Mouse (Mus musculus) CH12.LX (cell line): ENCODE measurements around the gene Myh1. TPM values are rescaled to one million over a fixed set of nuclear protein-coding genes. Genes with fewer than 3 reads are reported as not detected.

Experiments used
- DNase-seq: peaks from one replicate; pipeline ENCODE4 v3.0.0-alpha.2; 2013; ENCODE audit errors: extremely low read depth
- H3K27ac ChIP-seq: 2 replicates; pipeline ENCODE4 v1.5.1; 2012; ENCODE audit warnings: low read depth, mild to moderate bottlenecking, control low read depth, moderate library complexity; ENCODE audit not compliant: insufficient read depth
- H3K27me3 ChIP-seq: replicated peaks from 2 replicates; pipeline ENCODE3; 2012; ENCODE audit warnings: inconsistent platforms
- H3K36me3 ChIP-seq, 2 experiments: replicated peaks in 1 of 2; 2 replicates each; pipeline versions ENCODE3 to v1.6.1; 2012; ENCODE audit warnings: inconsistent platforms in 1 of 2, low read length in 1 of 2, mild to moderate bottlenecking in 1 of 2, mixed read lengths in 1 of 2, moderate library complexity in 1 of 2; ENCODE audit not compliant: control insufficient read depth in 1 of 2, insufficient read depth in 1 of 2
- H3K4me1 ChIP-seq, 2 experiments: 2 replicates each; pipeline ENCODE4 v1.6.1; 2012; ENCODE audit warnings: inconsistent platforms in 1 of 2, moderate library complexity in 1 of 2; ENCODE audit not compliant: insufficient read depth in 2 of 2, control insufficient read depth in 1 of 2
- H3K4me2 ChIP-seq: 2 replicates; pipeline ENCODE4 v1.6.1; 2012; ENCODE audit warnings: low read depth, mild to moderate bottlenecking, control low read depth; ENCODE audit not compliant: poor library complexity, insufficient read depth, severe bottlenecking
- H3K4me3 ChIP-seq, 3 experiments: fragments of 150-350 bp in 1 of 3; sonication (generic) in 1 of 3; replicated peaks in 1 of 3; 2 replicates each; pipeline versions ENCODE3 to v1.5.1; 2011 to 2012; ENCODE audit warnings: low read depth in 2 of 3, low read length in 2 of 3, mild to moderate bottlenecking in 2 of 3, moderate library complexity in 2 of 3, control low read depth in 1 of 3, improper control_type of control experiment in 1 of 3, inconsistent platforms in 1 of 3, mixed read lengths in 1 of 3; ENCODE audit not compliant: poor library complexity in 1 of 3
- H3K79me2 ChIP-seq: replicated peaks from 2 replicates; pipeline ENCODE4 v1.6.1; 2012; ENCODE audit warnings: mild to moderate bottlenecking, moderate library complexity; ENCODE audit not compliant: control insufficient read depth, poor library complexity, insufficient read depth, severe bottlenecking; ENCODE audit errors: extremely low read depth
- H3K9ac ChIP-seq: 2 replicates; pipeline ENCODE4 v1.6.1; 2012; ENCODE audit warnings: low read depth, mild to moderate bottlenecking, control low read depth, moderate library complexity; ENCODE audit not compliant: insufficient read depth
- H3K9me3 ChIP-seq: replicated peaks from 2 replicates; pipeline ENCODE3; 2012; ENCODE audit warnings: low read length, inconsistent platforms, mixed read lengths
- BHLHE40 ChIP-seq: IDR thresholded peaks from 2 replicates; pipeline ENCODE4 v1.6.1; 2011; ENCODE audit warnings: mild to moderate bottlenecking, low read depth, low read length, improper control_type of control experiment
- CHD1 ChIP-seq: IDR thresholded peaks from 2 replicates; pipeline ENCODE4 v1.6.1; 2012; ENCODE audit warnings: low read depth, low read length, improper control_type of control experiment, inconsistent platforms
- CHD2 ChIP-seq: IDR thresholded peaks from 2 replicates; pipeline ENCODE4 v1.6.1; 2011; ENCODE audit warnings: low read length, improper control_type of control experiment
- CTCF ChIP-seq, 2 experiments: IDR thresholded peaks in 1 of 2; conservative IDR thresholded peaks in 1 of 2; 2 replicates each; pipeline ENCODE4 v1.5.1; 2011 to 2012; ENCODE audit warnings: low read depth in 2 of 2, low read length in 2 of 2, improper control_type of control experiment in 1 of 2, inconsistent platforms in 1 of 2, mild to moderate bottlenecking in 1 of 2, moderate library complexity in 1 of 2
- E2F4 ChIP-seq: IDR thresholded peaks from 2 replicates; pipeline ENCODE4 v1.6.1; 2011; ENCODE audit warnings: low read depth, low read length, improper control_type of control experiment; ENCODE audit not compliant: insufficient replicate concordance
- ELF1 ChIP-seq: IDR thresholded peaks from 2 replicates; pipeline ENCODE4 v1.6.1; 2014; ENCODE audit warnings: low read depth, mild to moderate bottlenecking, inconsistent platforms, low read length, improper control_type of control experiment
- EP300 ChIP-seq: IDR thresholded peaks from 2 replicates; pipeline ENCODE4 v1.6.1; 2011; ENCODE audit warnings: low read length, improper control_type of control experiment
- ETS1 ChIP-seq: conservative IDR thresholded peaks from 2 replicates; pipeline ENCODE4 v1.6.1; 2012; ENCODE audit warnings: low read depth, mild to moderate bottlenecking, inconsistent platforms, low read length, improper control_type of control experiment, moderate library complexity
- GABPA ChIP-seq: IDR thresholded peaks from 2 replicates; pipeline ENCODE4 v1.6.1; 2012; ENCODE audit warnings: low read depth, low read length, improper control_type of control experiment, inconsistent platforms; ENCODE audit not compliant: insufficient replicate concordance
- HCFC1 ChIP-seq: IDR thresholded peaks from 2 replicates; pipeline ENCODE4 v1.6.1; 2012; ENCODE audit warnings: low read depth, mild to moderate bottlenecking, inconsistent platforms, low read length, improper control_type of control experiment
- IRF4 ChIP-seq: IDR thresholded peaks from 2 replicates; pipeline ENCODE4 v1.6.1; 2014; ENCODE audit warnings: low read depth, mild to moderate bottlenecking, inconsistent platforms, low read length, improper control_type of control experiment
- JUN ChIP-seq: IDR thresholded peaks from 2 replicates; pipeline ENCODE4 v1.6.1; 2011; ENCODE audit warnings: low read depth, mild to moderate bottlenecking, low read length, improper control_type of control experiment, moderate library complexity; ENCODE audit not compliant: insufficient read depth
- JUND ChIP-seq: conservative IDR thresholded peaks from 2 replicates; pipeline ENCODE4 v1.6.1; 2011; ENCODE audit warnings: low read depth, low read length, improper control_type of control experiment
- KAT2A ChIP-seq: IDR thresholded peaks from 2 replicates; pipeline ENCODE4 v1.6.1; 2012; ENCODE audit warnings: low read length, improper control_type of control experiment, inconsistent platforms; ENCODE audit not compliant: insufficient replicate concordance
- MAFK ChIP-seq: IDR thresholded peaks from 2 replicates; pipeline ENCODE4 v1.6.1; 2011; ENCODE audit warnings: low read length, improper control_type of control experiment; ENCODE audit not compliant: insufficient replicate concordance
- MAX ChIP-seq: IDR thresholded peaks from 2 replicates; pipeline ENCODE4 v1.6.1; 2011; ENCODE audit warnings: low read length, improper control_type of control experiment
- MAZ ChIP-seq: IDR thresholded peaks from 2 replicates; pipeline ENCODE4 v1.6.1; 2012; ENCODE audit warnings: low read depth, mild to moderate bottlenecking, inconsistent platforms, low read length, improper control_type of control experiment, moderate library complexity
- MEF2A ChIP-seq: IDR thresholded peaks from 2 replicates; pipeline ENCODE4 v1.6.1; 2014; ENCODE audit warnings: low read depth, mild to moderate bottlenecking, inconsistent platforms, low read length, improper control_type of control experiment, borderline replicate concordance
- MXI1 ChIP-seq: IDR thresholded peaks from 2 replicates; pipeline ENCODE4 v1.6.1; 2011; ENCODE audit warnings: mild to moderate bottlenecking, low read depth, low read length, improper control_type of control experiment
- MYC ChIP-seq: IDR thresholded peaks from 2 replicates; pipeline ENCODE4 v1.6.1; 2011; ENCODE audit warnings: low read depth, mild to moderate bottlenecking, improper control_type of control experiment, low read length
- NELFE ChIP-seq: IDR thresholded peaks from 2 replicates; pipeline ENCODE4 v1.6.1; 2011; ENCODE audit warnings: low read depth, low read length, improper control_type of control experiment
- NRF1 ChIP-seq: IDR thresholded peaks from 2 replicates; pipeline ENCODE4 v1.6.1; 2014; ENCODE audit warnings: low read depth, mild to moderate bottlenecking, inconsistent platforms, low read length, improper control_type of control experiment, moderate library complexity
- PAX5 ChIP-seq: IDR thresholded peaks from 2 replicates; pipeline ENCODE4 v1.6.1; 2012; ENCODE audit warnings: low read length, inconsistent platforms, mixed read lengths
- POLR2A ChIP-seq: IDR thresholded peaks from 2 replicates; pipeline ENCODE4 v1.6.1; 2011; ENCODE audit warnings: low read depth, mild to moderate bottlenecking, improper control_type of control experiment, low read length
- POLR2AphosphoS2 ChIP-seq: IDR thresholded peaks from 2 replicates; pipeline ENCODE4 v1.6.1; 2011; ENCODE audit warnings: low read depth, low read length, improper control_type of control experiment
- RAD21 ChIP-seq: IDR thresholded peaks from 2 replicates; pipeline ENCODE4 v1.6.1; 2011; ENCODE audit warnings: low read depth, mild to moderate bottlenecking, low read length, improper control_type of control experiment, moderate library complexity
- RCOR1 ChIP-seq: conservative IDR thresholded peaks from 2 replicates; pipeline ENCODE4 v1.6.1; 2012; ENCODE audit warnings: low read depth, mild to moderate bottlenecking, inconsistent platforms, low read length, improper control_type of control experiment
- SIN3A ChIP-seq: IDR thresholded peaks from 2 replicates; pipeline ENCODE4 v1.6.1; 2012; ENCODE audit warnings: low read length, improper control_type of control experiment, inconsistent platforms
- SMC3 ChIP-seq: IDR thresholded peaks from 2 replicates; pipeline ENCODE4 v1.6.1; 2011; ENCODE audit warnings: low read depth, low read length, improper control_type of control experiment
- TBP ChIP-seq: conservative IDR thresholded peaks from 2 replicates; pipeline ENCODE4 v1.6.1; 2011; ENCODE audit warnings: low read depth, low read length, improper control_type of control experiment
- TCF12 ChIP-seq: IDR thresholded peaks from 2 replicates; pipeline ENCODE4 v1.6.1; 2014; ENCODE audit warnings: low read depth, mild to moderate bottlenecking, inconsistent platforms, low read length, improper control_type of control experiment
- UBTF ChIP-seq: IDR thresholded peaks from 2 replicates; pipeline ENCODE4 v1.6.1; 2012; ENCODE audit warnings: low read depth, mild to moderate bottlenecking, inconsistent platforms, low read length, improper control_type of control experiment, moderate library complexity
- USF1 ChIP-seq: IDR thresholded peaks from 2 replicates; pipeline ENCODE4 v1.6.1; 2014; ENCODE audit warnings: low read depth, mild to moderate bottlenecking, inconsistent platforms, low read length, improper control_type of control experiment
- USF2 ChIP-seq: conservative IDR thresholded peaks from 2 replicates; pipeline ENCODE4 v1.6.1; 2011; ENCODE audit warnings: low read depth, low read length, improper control_type of control experiment
- ZC3H11A ChIP-seq: IDR thresholded peaks from 2 replicates; pipeline ENCODE4 v1.6.1; 2012; ENCODE audit warnings: low read depth, mild to moderate bottlenecking, inconsistent platforms, low read length, improper control_type of control experiment
- ZKSCAN1 ChIP-seq: IDR thresholded peaks from 2 replicates; pipeline ENCODE4 v1.6.1; 2012; ENCODE audit warnings: low read depth, inconsistent platforms, low read length, improper control_type of control experiment, borderline replicate concordance
- ZMIZ1 ChIP-seq: IDR thresholded peaks from 2 replicates; pipeline ENCODE4 v1.6.1; 2012; ENCODE audit warnings: low read depth, mild to moderate bottlenecking, inconsistent platforms, low read length, improper control_type of control experiment
- ZNF384 ChIP-seq: IDR thresholded peaks from 2 replicates; pipeline ENCODE4 v1.6.1; 2012; ENCODE audit warnings: low read depth, low read length, improper control_type of control experiment, inconsistent platforms
- dilution Hi-C: fragments of 300-500 bp; cut with MboI; formaldehyde crosslinking; loops from 2 replicates; pipeline ENCODE4 v1.14.3; 2020; ENCODE audit warnings: low sequenced_read_pairs; ENCODE audit not compliant: extremely low pct_unique_long_range_greater_than_20kb, extremely low pct_ligation_motif_present
- in situ Hi-C: fragments of 300-500 bp; cut with MboI; formaldehyde crosslinking; loops from 3 replicates; pipeline ENCODE4 v1.14.3; 2019; ENCODE audit warnings: low sequenced_read_pairs, low pct_ligation_motif_present, low pct_unique_long_range_greater_than_20kb, mixed read lengths
- polyA plus RNA-seq: library from polyadenylated mRNA; unstranded; fragments of >175 nt; gene quantifications from 2 replicates; pipeline ENCODE4 v1.2.1, GENCODE M21; 2012; ENCODE audit warnings: low read depth; ENCODE audit not compliant: insufficient read length
- total RNA-seq, 2 experiments: library from RNA; depleted of rRNA; stranded (reverse); fragments of 300-350 nt in 1 of 2; fragments of >200 nt in 1 of 2; gene quantifications; 2 replicates each; pipeline ENCODE4 v1.2.3; 2012 to 2014

Myh1 gene
- total and polyA plus RNA-seq, 3 experiments = 0.04 TPM; not detected in 1

DNA sequence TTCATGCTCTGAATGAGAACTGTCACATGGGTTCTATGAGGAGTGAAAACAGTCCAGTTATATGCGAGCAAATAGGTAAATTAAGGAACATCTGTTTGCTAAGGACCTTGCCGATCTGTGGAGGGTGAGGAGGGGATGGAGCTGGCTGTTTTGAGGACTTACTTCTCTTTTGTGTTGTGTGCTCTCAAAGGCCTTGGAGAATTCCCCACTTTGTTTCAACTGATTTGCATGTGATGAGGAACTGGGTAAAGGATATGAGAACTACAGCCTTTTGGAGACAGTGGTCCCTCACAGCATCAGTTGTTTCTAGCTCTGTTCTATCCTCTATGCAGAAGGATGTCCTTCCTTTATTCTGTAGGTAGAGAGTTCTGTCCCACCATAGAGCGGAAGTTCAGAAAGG lies 39.7 kb upstream of the Myh1 start:
- Histone ChIP-seq H3K4me2 (peak overlapping the region; percentile 83), H3K9me3 (no peaks in the 10 kb centered on the region), H3K4me3 (peak overlapping the region in 1 of 3 experiments; percentile 8), H3K9ac (no peak overlapping the region), H3K4me1 (peaks cover 17 to 42% of the 10 kb centered on the region in 2 experiments), H3K27ac (peak overlapping the region; percentile 67), H3K36me3 (peaks cover 0 to 26% of the 10 kb centered on the region in 2 experiments), H3K27me3 (no peaks in the 10 kb centered on the region), H3K79me2 (no peaks in the 10 kb centered on the region)
- in situ Hi-C loops (loop anchor here (10.0 kb wide), 1 partner anchor 65 kb away; no protein-coding TSS in a partner anchor), dilution Hi-C loops (no loop called here)
- TF ChIP-seq ZMIZ1 (peak; percentile 72), NELFE (peak; percentile 49; the same call in 1 of the 2 replicates), ELF1 (peak; percentile 65), USF2 (no peak), TBP (peak; percentile 74; the same call in 1 of the 2 replicates), ETS1 (peak; percentile 81), KAT2A (0 out of 2 replicates have a peak, but pooled peaks have one; percentile 60), JUND (peak; percentile 28; the same call in 1 of the 2 replicates), POLR2AphosphoS2 (no peak), NRF1 (no peak), ZNF384 (no peak; the same call in 1 of the 2 replicates), USF1 (no peak), MAX (peak; percentile 78), TCF12 (peak; percentile 62), RAD21 (no peak; the same call in 1 of the 2 replicates), ZC3H11A (no peak), MAZ (peak; percentile 77), CHD1 (peak; percentile 61; the same call in 1 of the 2 replicates), MXI1 (no peak), MYC (peak; percentile 59), SMC3 (peak; percentile 35), JUN (peak; percentile 51), UBTF (no peak), MEF2A (peak; percentile 71; the same call in 1 of the 2 replicates), SIN3A (peak; percentile 70), GABPA (no peak), IRF4 (peak; percentile 97), MAFK (0 out of 2 replicates have a peak, but pooled peaks have one; percentile 62), CHD2 (peak; percentile 89), POLR2A (no peak), E2F4 (0 out of 2 replicates have a peak, but pooled peaks have one; percentile 71), EP300 (peak; percentile 98), HCFC1 (peak; percentile 52), ZKSCAN1 (no peak), PAX5 (no peak), BHLHE40 (peak; percentile 57), RCOR1 (peak; percentile 98), CTCF (conservative IDR thresholded peaks at IDR 0.05 in 1 of 2, IDR thresholded peaks at IDR 0.05 in 1 of 2; ENCODE audit: low read depth in 2 of 2, low read length in 2 of 2) (no peak)
- peak; percentile 95 for DNase-seq
